Mouse (Mus musculus) lung, embryonic 16.5 days (tissue): Measurements from ENCODE around the gene Plekho1. TPM values are rescaled to one million over a fixed set of nuclear protein-coding genes. Genes with fewer than 3 reads are reported as not detected.
"Not testable (repeated sequence)": the region's sequence is repeated elsewhere in the genome, so short reads cannot be mapped to it uniquely, and the experiment has no call there.

ENCODE experiments used
- ATAC-seq: fragments of 200-750 bp; cut with Nextera tagmentation; 2 replicates; pipeline ENCODE4 v1.8.0; 2017; ENCODE audit warnings: low read depth, mild to moderate bottlenecking, moderate library complexity
- H3K27ac ChIP-seq: fragments of 300-500 bp; sonication (generic); 2 replicates; pipeline ENCODE4 v1.5.1; 2014; ENCODE audit warnings: mild to moderate bottlenecking, control low read depth, low read length
- H3K27me3 ChIP-seq: fragments of 300-500 bp; sonication (generic); 2 replicates; pipeline ENCODE4 v1.6.1; 2014; ENCODE audit warnings: low read depth, low read length, mixed read lengths; ENCODE audit not compliant: control insufficient read depth, insufficient read depth
- H3K36me3 ChIP-seq: fragments of 300-500 bp; sonication (generic); 2 replicates; pipeline ENCODE4 v1.6.1; 2014; ENCODE audit warnings: low read length; ENCODE audit not compliant: control insufficient read depth, insufficient read depth
- H3K4me1 ChIP-seq: fragments of 300-500 bp; sonication (generic); replicated peaks from 2 replicates; pipeline ENCODE4 v1.6.1; 2014; ENCODE audit warnings: low read length, mixed read lengths; ENCODE audit not compliant: control insufficient read depth, insufficient read depth
- H3K4me2 ChIP-seq: fragments of 300-500 bp; sonication (generic); 2 replicates; pipeline ENCODE4 v1.6.1; 2014; ENCODE audit warnings: low read depth, low read length, control low read depth
- H3K4me3 ChIP-seq: fragments of 300-500 bp; sonication (generic); 2 replicates; pipeline ENCODE4 v1.5.1; 2014; ENCODE audit warnings: mild to moderate bottlenecking, low read length, control low read depth
- H3K9ac ChIP-seq: fragments of 300-500 bp; sonication (generic); 2 replicates; pipeline ENCODE4 v1.6.1; 2014; ENCODE audit warnings: low read length, control low read depth
- H3K9me3 ChIP-seq: fragments of 300-500 bp; sonication (generic); 2 replicates; pipeline ENCODE4 v1.6.1; 2016; ENCODE audit warnings: low read length; ENCODE audit not compliant: control insufficient read depth
- WGBS: fragments of 180-500 bp; shearing (Covaris S2); extraction: QIAGEN DNeasy Blood & Tissue Kit; methylation state at CpG from one replicate; pipeline ENCODE4 v1.1.7; 2014; 5-methylcytosine and 5-hydroxymethylcytosine counted together
- polyA plus RNA-seq: library from polyadenylated mRNA; unstranded; fragments of >200 nt; fragmentation: Nextera tagmentation; extraction: Ambion mirVana; gene quantifications from 2 replicates; pipeline ENCODE4 v1.2.1, GENCODE M21; 2015

The Plekho1 gene
- 24.0 and 25.3 TPM in 2 replicates for polyA plus RNA-seq

- Histone ChIP-seq H3K9me3 (no peaks in the 10 kb centered on the region), H3K4me2 (peak within 1 kb of the TSS; percentile 81), H3K27me3 (no peaks in the 10 kb centered on the region; the same call in 1 of the 2 replicates), H3K27ac (peak within 1 kb of the TSS; percentile 93), H3K9ac (peak within 1 kb of the TSS; percentile 86), H3K4me1 (peaks cover 25% of the 10 kb centered on the region), H3K4me3 (peak within 1 kb of the TSS; percentile 73), H3K36me3 (no peaks in the 10 kb centered on the region; the same call in 1 of the 2 replicates)
- peak; percentile 68 for ATAC-seq
- WGBS: under 1% methylated on average over 30 of the region's 84 CpGs
Observed at GRCm38 (mm10) chr3:95995802-95996428, at the start of gene Plekho1. Gene Plekho1, minus strand, starts transcription at chr3:95996001.

- not testable (repeated sequence) for H3K27me3 ChIP-seq, H3K9me3 ChIP-seq, H3K9ac ChIP-seq, H3K4me2 ChIP-seq, H3K36me3 ChIP-seq, H3K4me3 ChIP-seq, H3K27ac ChIP-seq, ATAC-seq, H3K4me1 ChIP-seq
- WGBS: 87% methylated on average over 3 of the region's 3 CpGs
Observed at GRCm38 (mm10) chr3:96044559-96044958, 48.8 kb upstream of the Plekho1 start.

DNA sequence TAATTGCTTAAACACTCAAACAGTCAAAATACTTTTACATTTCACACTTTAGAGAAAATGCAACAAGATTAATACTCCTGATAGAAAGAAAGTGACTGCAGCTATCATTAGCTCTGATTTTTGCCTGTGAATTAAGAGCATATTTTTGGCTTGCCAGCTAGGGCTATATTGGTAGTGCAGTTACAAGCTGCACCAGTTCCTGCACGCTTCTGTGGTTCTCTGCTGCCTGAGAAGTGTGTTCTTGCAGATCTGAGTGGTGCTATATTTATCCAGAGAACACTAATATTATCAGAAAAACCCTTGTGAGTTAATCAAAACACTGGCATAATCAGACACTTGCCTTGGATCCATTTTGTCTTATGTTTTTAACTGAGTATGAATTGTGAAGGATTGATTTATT is 47.3 kb upstream of the Plekho1 start:
- Histone ChIP-seq H3K4me2 (no peak overlapping the region), H3K4me3 (no peak overlapping the region), H3K9me3 (no peaks in the 10 kb centered on the region), H3K9ac (no peak overlapping the region), H3K4me1 (no peaks in the 10 kb centered on the region), H3K27ac (no peak overlapping the region), H3K27me3 (no peaks in the 10 kb centered on the region), H3K36me3 (peaks cover 2% of the 10 kb centered on the region; the same call in 1 of the 2 replicates)
- WGBS: 80% methylated on average over 1 of the region's 1 CpGs
- no peak for ATAC-seq

GRCm38 (mm10) chr3:96041079-96041478 is 45.3 kb upstream of the Plekho1 start:
- WGBS: 90% methylated on average over 6 of the region's 6 CpGs
- peaks cover 2% of the 10 kb centered on the region; the same call in 1 of the 2 replicates for H3K36me3 ChIP-seq
- no peak for ATAC-seq
- no peaks in the 10 kb centered on the region for H3K27me3 ChIP-seq
- no peak overlapping the region for H3K4me2 ChIP-seq
- H3K4me1 ChIP-seq: no peaks in the 10 kb centered on the region
- H3K27ac ChIP-seq: no peak overlapping the region
- no peak overlapping the region for H3K9ac ChIP-seq
- no peaks in the 10 kb centered on the region for H3K9me3 ChIP-seq
- no peak overlapping the region for H3K4me3 ChIP-seq

- no peak overlapping the region for H3K4me2 ChIP-seq
- H3K27ac ChIP-seq: no peak overlapping the region
- no peaks in the 10 kb centered on the region for H3K9me3 ChIP-seq
- H3K36me3 ChIP-seq: no peaks in the 10 kb centered on the region; the same call in 1 of the 2 replicates
- 88% methylated on average over 2 of the region's 2 CpGs for WGBS
- no peak overlapping the region for H3K9ac ChIP-seq
- H3K4me3 ChIP-seq: no peak overlapping the region
- no peaks in the 10 kb centered on the region for H3K4me1 ChIP-seq
- ATAC-seq: no peak
- no peaks in the 10 kb centered on the region for H3K27me3 ChIP-seq
Observed at GRCm38 (mm10) chr3:96040663-96041006, 44.8 kb upstream of the Plekho1 start.

DNA sequence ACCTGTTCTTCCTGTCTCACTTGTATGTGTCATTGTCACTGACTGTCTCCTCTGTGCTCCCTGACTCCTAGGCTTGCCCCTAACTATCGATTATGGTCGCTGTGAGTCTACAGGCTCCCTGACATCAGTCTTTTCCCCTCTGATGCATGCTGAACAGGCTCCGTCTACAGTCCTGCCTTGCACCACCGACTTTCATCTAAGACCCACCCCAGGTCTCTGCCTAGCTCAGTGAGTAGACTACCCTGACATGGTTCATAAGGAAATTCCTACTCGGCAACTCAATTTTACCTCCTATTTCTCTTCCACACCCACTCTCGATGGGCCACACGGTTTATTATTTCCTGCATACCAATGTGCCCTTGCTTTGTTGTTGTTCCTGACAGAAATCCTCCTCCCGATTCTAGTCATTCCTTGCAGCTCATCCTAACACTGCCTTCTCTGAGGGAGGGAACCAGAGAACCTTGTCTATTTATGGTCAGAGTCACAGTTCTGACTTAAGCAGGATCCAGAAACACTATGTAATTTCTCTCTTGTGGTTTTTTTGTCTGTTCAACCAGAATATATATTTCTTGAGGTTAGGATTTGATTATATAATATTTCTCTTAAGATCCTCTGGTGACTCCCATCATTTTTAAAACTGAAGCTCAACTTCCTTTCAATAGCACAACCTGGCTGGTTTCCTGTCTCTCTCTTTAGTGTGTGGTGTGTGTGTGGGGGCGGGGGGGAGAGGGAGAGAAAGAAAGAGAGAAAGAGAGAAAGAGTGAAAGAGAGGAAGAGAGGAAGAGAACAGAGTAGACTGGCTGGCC is 44.3 kb upstream of the Plekho1 start:
- WGBS: 66% methylated on average over 9 of the region's 9 CpGs
- Histone ChIP-seq H3K4me2 (no peak overlapping the region), H3K27me3 (no peaks in the 10 kb centered on the region), H3K9ac (no peak overlapping the region), H3K9me3 (no peaks in the 10 kb centered on the region), H3K4me1 (no peaks in the 10 kb centered on the region), H3K4me3 (no peak overlapping the region), H3K27ac (no peak overlapping the region), H3K36me3 (no peaks in the 10 kb centered on the region)
- ATAC-seq: no peak

DNA sequence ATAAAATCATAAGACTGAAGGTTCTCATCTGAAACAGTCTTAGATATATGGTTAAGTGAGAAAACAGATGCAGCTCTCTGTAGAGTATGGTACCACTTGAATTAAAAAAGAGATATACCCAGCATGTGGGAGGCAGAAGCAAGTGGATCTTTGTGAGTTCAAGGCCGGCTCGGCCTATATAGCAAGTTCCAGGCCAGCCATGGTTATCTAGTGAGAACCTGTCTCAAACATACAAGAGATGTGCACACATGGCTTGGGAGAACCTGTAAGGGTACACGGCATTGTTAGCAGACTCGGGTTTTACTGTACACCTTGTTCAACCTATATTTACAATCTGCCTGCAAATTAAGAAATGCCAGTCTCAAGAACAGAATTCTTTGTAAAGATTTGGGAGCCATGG is 43.0 kb upstream of the Plekho1 start:
- Histone ChIP-seq H3K27me3 (no peaks in the 10 kb centered on the region), H3K4me2 (no peak overlapping the region), H3K4me1 (no peaks in the 10 kb centered on the region), H3K36me3 (no peaks in the 10 kb centered on the region), H3K4me3 (no peak overlapping the region), H3K27ac (no peak overlapping the region), H3K9ac (no peak overlapping the region), H3K9me3 (no peaks in the 10 kb centered on the region)
- ATAC-seq: no peak
- WGBS: 91% methylated on average over 4 of the region's 4 CpGs

GRCm38 (mm10) chr3:96038156-96038555 is 42.4 kb upstream of the Plekho1 start:
- Histone ChIP-seq H3K9me3 (no peaks in the 10 kb centered on the region), H3K4me2 (no peak overlapping the region), H3K4me1 (no peaks in the 10 kb centered on the region), H3K9ac (no peak overlapping the region), H3K4me3 (no peak overlapping the region), H3K27me3 (no peaks in the 10 kb centered on the region), H3K36me3 (peaks cover 3% of the 10 kb centered on the region; the same call in 1 of the 2 replicates), H3K27ac (no peak overlapping the region)
- no peak for ATAC-seq
- 68% methylated on average over 5 of the region's 5 CpGs for WGBS

- no peak overlapping the region for H3K27ac ChIP-seq
- WGBS: 83% methylated on average over 6 of the region's 6 CpGs
- no peak overlapping the region for H3K4me2 ChIP-seq
- H3K4me3 ChIP-seq: no peak overlapping the region
- H3K27me3 ChIP-seq: no peaks in the 10 kb centered on the region
- H3K9me3 ChIP-seq: no peaks in the 10 kb centered on the region
- ATAC-seq: no peak
- peaks cover 3% of the 10 kb centered on the region; the same call in 1 of the 2 replicates for H3K36me3 ChIP-seq
- no peaks in the 10 kb centered on the region for H3K4me1 ChIP-seq
- H3K9ac ChIP-seq: no peak overlapping the region
Observed at GRCm38 (mm10) chr3:96036796-96037195, 41.0 kb upstream of the Plekho1 start.
